Mouse (Mus musculus) lung, adult 2 months (tissue): Measurements from ENCODE around the gene Rrp36.

Source experiments
- CTCF ChIP-seq: fragments of 200-500 bp; IDR thresholded peaks from 2 replicates; pipeline ENCODE4 v1.5.1; 2011; ENCODE audit warnings: mild to moderate bottlenecking, low read length, control low read depth; ENCODE audit not compliant: insufficient read depth
- POLR2A ChIP-seq: fragments of 200-500 bp; IDR thresholded peaks from 2 replicates; pipeline ENCODE4 v1.6.1; 2011; ENCODE audit warnings: low read depth, mild to moderate bottlenecking, control low read depth, low read length, borderline replicate concordance; ENCODE audit errors: extremely low read depth

GRCm38 (mm10) chr17:46685913-46686312, 11.8 kb upstream of the Rrp36 start:
- TF ChIP-seq CTCF: no peak
- no peak for TF ChIP-seq POLR2A
